Mouse (Mus musculus) bone marrow, adult 2 months (tissue): Measurements from ENCODE around the gene Gje1. TPM values are rescaled to one million over a fixed set of nuclear protein-coding genes. Genes with fewer than 3 reads are reported as not detected.
A peak's percentile ranks its signal among the peaks of the same experiment; 100 is the strongest.

ENCODE experiments used
- H3K27ac ChIP-seq: fragments of 200-500 bp; 2 replicates; pipeline ENCODE4 v1.5.1; 2012; ENCODE audit warnings: low read depth, mild to moderate bottlenecking, control low read depth, inconsistent platforms, low read length; ENCODE audit not compliant: control insufficient read depth, poor library complexity, insufficient read depth
- H3K4me1 ChIP-seq: fragments of 200-500 bp; 2 replicates; pipeline ENCODE4 v1.6.1; 2011; ENCODE audit warnings: low read length; ENCODE audit not compliant: control insufficient read depth, insufficient read depth
- H3K4me3 ChIP-seq: fragments of 200-500 bp; replicated peaks from 2 replicates; pipeline ENCODE3; 2011; ENCODE audit warnings: mild to moderate bottlenecking, low read depth, low read length, control low read depth; ENCODE audit not compliant: control insufficient read depth
- CTCF ChIP-seq: fragments of 200-500 bp; IDR thresholded peaks from 2 replicates; pipeline ENCODE4 v1.5.1; 2011; ENCODE audit warnings: low read length, control low read depth; ENCODE audit not compliant: control insufficient read depth, insufficient read depth
- POLR2A ChIP-seq: fragments of 200-500 bp; IDR thresholded peaks from 2 replicates; pipeline ENCODE4 v1.6.1; 2011; ENCODE audit warnings: low read depth, mild to moderate bottlenecking, control low read depth, low read length, borderline replicate concordance; ENCODE audit not compliant: control insufficient read depth
- WGBS: fragments of 180-500 bp; shearing (Covaris S2); methylation state at CpG from one replicate; pipeline ENCODE4 v1.1.7; 2018; 5-methylcytosine and 5-hydroxymethylcytosine counted together
- polyA plus RNA-seq: library from polyadenylated mRNA; stranded (reverse); fragments of >200 nt; gene quantifications from 2 replicates; pipeline ENCODE4 v1.2.4, GENCODE M21; 2011; ENCODE audit warnings: low replicate concordance; ENCODE audit not compliant: missing spikeins, insufficient read depth, insufficient read length

Gene Gje1
- not detected in 2 replicates for polyA plus RNA-seq

- H3K4me1 ChIP-seq, result no peaks in the 10 kb centered on the region
- H3K4me3 ChIP-seq, result no peak within 1 kb of the TSS
- TF ChIP-seq CTCF, result no peak
- TF ChIP-seq POLR2A, result no peak
- no peak within 1 kb of the TSS for H3K27ac ChIP-seq
- WGBS, result 62% methylated on average over 3 of the region's 3 CpGs
These were observed at the start of gene Gje1 for GRCm38 (mm10) chr10:14718114-14718513. TSS of gene Gje1 (minus strand) at chr10:14718214.

GRCm38 (mm10) chr10:14760618-14761017, 42.6 kb upstream of the Gje1 start:
- no peak overlapping the region for H3K27ac ChIP-seq
- TF ChIP-seq POLR2A (no peak), CTCF (no peak)
- no peaks in the 10 kb centered on the region for H3K4me1 ChIP-seq
- WGBS, result 24% methylated on average over 8 of the region's 8 CpGs
- no peak overlapping the region for H3K4me3 ChIP-seq

GRCm38 (mm10) chr10:14759665-14760558, 41.9 kb upstream of the Gje1 start:
- WGBS, result 5% methylated on average over 35 of the region's 35 CpGs
- Histone ChIP-seq H3K27ac (no peak overlapping the region), H3K4me1 (no peaks in the 10 kb centered on the region), H3K4me3 (no peak overlapping the region)
- TF ChIP-seq POLR2A, result no peak
- TF ChIP-seq CTCF, result no peak

- 9% methylated on average over 2 of the region's 2 CpGs for WGBS
These were observed 16.3 kb upstream of the Gje1 start for GRCm38 (mm10) chr10:14734285-14734684.

GRCm38 (mm10) chr10:14725671-14726070, 7.7 kb upstream of the Gje1 start:
- no peaks in the 10 kb centered on the region for H3K4me1 ChIP-seq
- 74% methylated on average over 9 of the region's 9 CpGs for WGBS
- TF ChIP-seq CTCF, result no peak
- TF ChIP-seq POLR2A, result no peak

More at GRCm38 (mm10) chr10:14734285-14734684, 16.3 kb upstream of the Gje1 start:
- no peak for TF ChIP-seq POLR2A
- TF ChIP-seq CTCF, result no peak
- no peak overlapping the region for H3K4me3 ChIP-seq
- H3K27ac ChIP-seq, result no peak overlapping the region
- no peaks in the 10 kb centered on the region for H3K4me1 ChIP-seq

GRCm38 (mm10) chr10:14705072-14706066, 12.6 kb downstream of the Gje1 start, which contains the start of the genes Vta1 and Nmbr:
TSS of gene Vta1 (minus strand) at chr10:14705560.
TSS of gene Nmbr (plus strand) at chr10:14705591.
- TF ChIP-seq CTCF (peak; percentile 78), POLR2A (peak; percentile 60; the same call in 1 of the 2 replicates)
- H3K4me3 ChIP-seq, result peak within 1 kb of the TSS; percentile 92
- H3K27ac ChIP-seq, result peak within 1 kb of the TSS; percentile 60
- WGBS, result under 1% methylated on average over 50 of the region's 50 CpGs
- no peaks in the 10 kb centered on the region for H3K4me1 ChIP-seq

More at GRCm38 (mm10) chr10:14725671-14726070, 7.7 kb upstream of the Gje1 start:
- no peak overlapping the region for H3K27ac ChIP-seq
- no peak overlapping the region for H3K4me3 ChIP-seq

- TF ChIP-seq POLR2A (no peak), CTCF (no peak)
- Histone ChIP-seq H3K4me1 (no peaks in the 10 kb centered on the region), H3K27ac (no peak overlapping the region), H3K4me3 (no peak overlapping the region)
- WGBS, result 44% methylated on average over 4 of the region's 4 CpGs
These were observed 14.1 kb downstream of the Gje1 start for GRCm38 (mm10) chr10:14703830-14704420.
